ENCODE assay signal across 8 mouse cellular contexts in the genomic region with DNA sequence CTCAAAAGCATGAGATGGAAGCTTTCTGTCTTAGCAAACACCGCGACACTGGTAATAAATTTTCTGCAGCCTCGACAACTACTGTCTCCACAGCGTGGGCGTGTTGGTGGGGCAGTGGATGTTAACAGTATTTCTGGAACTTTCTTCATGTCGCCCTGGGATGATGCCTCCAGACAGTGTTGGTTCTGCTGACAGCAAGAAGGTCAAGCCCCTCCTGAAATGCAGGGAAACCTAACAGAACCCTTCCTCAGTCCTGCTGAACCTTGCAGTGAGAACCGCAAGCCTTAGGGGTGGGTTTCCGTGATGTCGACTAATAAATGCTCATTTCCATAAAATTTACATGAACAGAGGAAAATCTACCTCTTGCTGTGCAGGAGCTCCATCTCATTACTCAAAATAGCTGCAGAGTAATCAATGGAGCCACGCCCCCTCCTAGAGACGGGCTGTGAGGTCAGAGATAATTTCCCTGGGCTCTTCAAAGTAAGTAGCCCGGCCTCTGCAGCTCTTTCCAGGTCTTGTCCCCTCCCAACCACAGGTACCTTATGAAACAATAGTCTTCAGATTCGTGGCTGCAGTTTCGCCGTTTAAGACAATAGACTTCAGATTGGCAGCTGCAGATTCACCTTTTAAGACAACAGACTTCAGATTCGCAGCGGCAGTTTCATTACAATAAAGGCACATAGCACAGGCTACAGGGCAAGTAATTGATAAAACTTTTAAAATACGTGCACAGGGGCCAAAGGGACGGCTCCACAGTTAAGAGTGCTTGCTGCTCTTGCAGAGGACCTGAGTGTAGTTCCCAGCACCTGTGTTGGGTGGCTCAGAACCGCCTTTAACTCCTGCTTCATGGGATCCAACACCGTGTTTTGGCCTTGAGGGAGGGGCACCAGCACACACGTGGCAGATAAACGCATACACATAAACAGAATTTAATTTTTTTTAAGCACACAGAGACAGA.
DNase-seq lines count a peak whose midpoint lies in the region; ATAC-seq lines count a peak whose summit lies in the region.

No protein-coding gene starts in this region.

- H3K27ac ChIP-seq in embryonic facial prominence, embryonic 10.5 days (replicated peaks): peak overlapping the region; percentile 67
- H3K27ac ChIP-seq in lung, embryonic 15.5 days: no peak overlapping the region

- H3K9me3 ChIP-seq in embryonic facial prominence, embryonic 10.5 days: no peaks in the 10 kb centered on the region
- H3K9me3 ChIP-seq in lung, embryonic 15.5 days: no peaks in the 10 kb centered on the region

- H3K36me3 ChIP-seq in embryonic facial prominence, embryonic 10.5 days (replicated peaks): no peaks in the 10 kb centered on the region
- H3K36me3 ChIP-seq in lung, embryonic 15.5 days: no peaks in the 10 kb centered on the region

- ATAC-seq in lung, embryonic 15.5 days (ENCODE audit: borderline replicate concordance, extremely low read depth, low FRiP score, low TSS enrichment): peak; percentile 53; the same call in 1 of the 2 replicates

- WGBS in embryonic facial prominence, embryonic 10.5 days: 57% methylated on average over 23 of the region's 23 CpGs
- 47% methylated on average over 23 of the region's 23 CpGs for WGBS in lung, embryonic 15.5 days

- intact Hi-C loops in heart, postnatal 10 days (cut with DNase I): no loop called here

- peaks cover 8% of the 10 kb centered on the region for H3K4me1 ChIP-seq in embryonic facial prominence, embryonic 10.5 days
- H3K4me1 ChIP-seq in lung, embryonic 15.5 days: peaks cover 19% of the 10 kb centered on the region

- H3K4me2 ChIP-seq in lung, embryonic 15.5 days: peak overlapping the region; percentile 75

- peak overlapping the region; percentile 52 for H3K4me3 ChIP-seq in embryonic facial prominence, embryonic 10.5 days
- peak overlapping the region; percentile 41 for H3K4me3 ChIP-seq in lung, embryonic 15.5 days

- DNase-seq in CD4-positive helper T cell, adult 2 months (ENCODE audit: low read depth, low spot score): peak; percentile 17
- peak; percentile 37 for DNase-seq in adrenal gland, adult 8-10 months
- DNase-seq in embryonic facial prominence, embryonic 10.5 days (ENCODE audit: low spot score): peak; percentile 72
- peak; percentile 52 to 54 for DNase-seq in heart, postnatal 10 days
- peak; percentile 61 to 70 for DNase-seq in kidney, postnatal 36 days
- peak; percentile 34 for DNase-seq in ovary, postnatal 36 days (ENCODE audit: low spot score)
- DNase-seq in B cell, adult 2 months: no peak

- H3K27me3 ChIP-seq in embryonic facial prominence, embryonic 10.5 days (replicated peaks; ENCODE audit: low read depth, poor library complexity, severe bottlenecking): no peaks in the 10 kb centered on the region
- H3K27me3 ChIP-seq in lung, embryonic 15.5 days: no peaks in the 10 kb centered on the region

- no peak overlapping the region for H3K9ac ChIP-seq in lung, embryonic 15.5 days

Comparison
In these comparisons a context has a peak if more than half of its experiments do, and no peak if none do; other contexts are left out.
1. DNase-seq: peak in CD4-positive helper T cell, adult 2 months (single experiment), adrenal gland, adult 8-10 months (single experiment), embryonic facial prominence, embryonic 10.5 days (single experiment), heart, postnatal 10 days (2 of 2), kidney, postnatal 36 days (2 of 2) and ovary, postnatal 36 days (single experiment); none in B cell, adult 2 months (0 of 2).